Mouse (Mus musculus): ENCODE data around the gene Mak.

GRCm38 (mm10) chr13:41123666-41124225 is 44.2 kb upstream of the Mak start:
- TF ChIP-seq POLR2A (IDR thresholded peaks at IDR 0.05; ENCODE audit: borderline replicate concordance, low read depth, low read length) (no peak), CTCF (IDR thresholded peaks at IDR 0.05; ENCODE audit: low read depth, low read length) (no peak)

Measured in bone marrow macrophage, adult 2 months (primary cell).